Mouse (Mus musculus): ENCODE data around the gene Syce1. TPM values are rescaled to one million over a fixed set of nuclear protein-coding genes. Genes with fewer than 3 reads are reported as not detected.

Gene Syce1
- not detected in 4 replicates for total RNA-seq (2023; ENCODE audit: inconsistent age)

DNA sequence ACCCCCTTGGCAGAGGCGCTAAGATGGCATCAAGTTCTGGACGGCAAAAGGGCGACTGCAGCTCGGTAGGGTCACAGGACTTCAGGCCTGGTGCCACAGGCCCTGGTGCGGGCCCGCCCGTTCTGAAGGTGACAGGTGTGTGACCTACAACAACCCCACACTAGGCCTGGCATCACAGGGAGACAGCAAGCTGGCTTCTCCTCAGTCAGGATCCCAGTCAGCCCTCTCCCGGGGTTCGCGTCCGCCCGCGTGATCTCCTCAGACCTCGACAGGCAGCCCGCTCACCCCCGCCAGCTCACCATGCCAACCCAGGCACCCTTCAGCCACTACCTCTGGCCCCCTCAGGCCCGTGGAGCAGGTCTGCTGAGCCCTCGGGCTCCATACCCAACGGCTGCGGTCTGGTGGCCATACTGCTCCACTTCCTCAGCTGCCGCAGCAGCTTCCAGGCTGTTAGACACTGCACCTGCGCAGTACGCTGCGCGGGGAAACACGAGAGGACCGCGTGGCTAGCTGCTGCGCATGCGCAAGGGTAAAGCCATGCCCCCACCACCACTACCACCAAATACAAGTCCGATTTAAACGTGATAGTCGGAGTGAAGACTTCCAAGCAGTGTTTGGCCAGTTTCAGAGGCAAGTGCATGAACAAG, at the start of gene Syce1:
TSS of gene Syce1 (minus strand) at position 447 of the 647 bp plus-strand sequence.

DNA sequence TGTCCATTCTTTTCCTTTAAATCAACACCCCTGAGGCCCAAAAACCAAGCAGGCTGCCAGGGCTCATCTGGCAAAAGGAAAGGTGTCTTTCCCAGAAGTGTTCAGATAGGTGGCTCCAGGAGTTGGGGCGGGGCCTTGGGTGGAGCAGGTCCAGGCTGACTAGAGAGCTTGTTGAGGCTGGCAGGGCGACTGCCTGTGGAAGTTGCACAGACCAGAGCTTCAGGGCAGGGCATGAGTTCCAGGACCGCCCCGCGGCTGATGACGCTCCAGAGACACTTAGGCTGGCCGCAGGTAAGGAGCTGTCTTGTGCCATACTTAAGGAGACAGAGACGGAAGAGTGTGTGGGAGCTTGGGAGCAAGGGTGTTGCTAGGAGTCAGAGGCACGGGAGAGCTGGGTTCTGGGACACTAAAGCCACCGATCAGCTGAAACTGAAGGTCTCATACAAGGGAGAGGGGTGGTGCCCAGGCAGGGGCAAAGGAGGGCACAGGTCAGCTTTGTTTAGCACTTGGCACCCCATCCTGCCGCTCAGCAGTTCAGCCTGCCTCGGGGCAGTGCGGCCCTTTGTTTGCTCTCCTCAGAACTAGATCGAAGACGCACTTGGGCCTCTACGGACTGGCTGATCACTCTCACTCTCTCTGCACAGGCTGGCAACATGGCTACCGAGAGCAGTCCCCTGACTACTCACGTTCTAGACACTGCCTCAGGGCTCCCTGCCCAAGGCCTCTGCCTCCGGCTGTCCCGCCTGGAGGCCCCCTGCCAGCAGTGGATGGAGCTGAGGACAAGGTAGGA, 47.5 kb upstream of the Syce1 start, which contains the start of gene Urah:
TSS of gene Urah (plus strand) at position 51 of the 790 bp plus-strand sequence.

DNA sequence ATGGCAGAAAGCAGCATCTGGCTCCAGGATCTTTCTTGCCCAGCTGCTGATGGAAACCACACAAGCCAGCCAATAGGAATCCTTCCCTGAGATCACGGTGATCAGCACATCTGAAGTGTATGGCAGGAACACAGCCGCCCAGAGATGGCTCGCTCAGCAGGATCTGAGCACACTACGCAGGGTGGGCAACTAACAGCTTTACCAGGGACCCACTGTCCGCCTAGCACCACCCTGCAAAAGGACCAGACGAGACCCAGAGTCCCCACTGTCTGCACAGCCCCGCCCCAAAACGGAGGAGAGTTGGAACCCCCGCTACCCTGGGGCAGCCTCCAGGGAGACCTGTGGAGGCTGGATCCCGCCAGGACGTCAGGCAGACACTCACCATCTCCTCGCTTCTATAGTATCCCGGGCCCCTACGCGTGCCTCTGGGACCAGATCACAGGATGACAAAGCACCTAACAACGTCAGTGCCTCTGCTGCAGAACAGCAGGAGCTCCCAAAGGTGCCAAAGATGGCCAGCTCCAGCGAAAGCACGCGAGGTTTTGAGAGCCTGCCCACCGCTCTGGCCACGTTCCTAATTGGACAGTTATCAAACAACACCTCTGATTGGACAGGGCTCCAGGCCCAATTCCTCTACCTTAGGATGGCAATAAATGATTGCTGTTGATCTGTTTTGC, 34.1 kb upstream of the Syce1 start, which contains the start of gene Zfp941:
TSS of gene Zfp941 (minus strand) at position 526 of the 677 bp plus-strand sequence.

DNA sequence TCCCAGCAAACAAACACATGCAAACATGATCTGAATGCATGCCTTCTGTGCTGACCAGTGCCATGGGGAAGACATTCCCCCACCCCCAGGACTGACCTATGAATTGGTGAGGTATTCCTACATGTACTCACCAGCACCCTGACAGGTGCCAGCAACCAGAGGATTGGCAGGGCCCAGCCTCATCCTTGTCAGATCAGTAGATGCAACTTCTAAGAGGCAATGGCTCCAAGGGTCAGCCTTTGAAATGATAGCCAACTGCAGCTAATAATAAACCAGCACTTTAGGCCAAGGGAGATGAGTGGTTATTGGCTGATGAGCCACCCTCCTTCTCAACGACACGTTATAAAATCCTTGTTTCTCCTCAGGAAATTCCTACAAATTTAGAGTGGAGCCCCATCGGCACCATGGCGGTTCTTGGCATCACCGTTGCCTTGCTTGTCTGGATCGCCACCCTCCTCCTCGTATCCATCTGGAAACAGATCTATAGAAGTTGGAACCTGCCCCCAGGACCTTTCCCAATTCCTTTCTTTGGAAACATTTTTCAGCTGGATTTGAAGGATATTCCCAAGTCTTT, 24.1 kb downstream of the Syce1 start, which contains the start of gene Cyp2e1:
TSS of gene Cyp2e1 (plus strand) at position 293 of the 574 bp plus-strand sequence.

Other genes with a start within 250 kb of the Syce1 start
- not detected in 4 replicates for gene Olfr538, start 220.0 kb downstream of the Syce1 start, total RNA-seq (2023; ENCODE audit: inconsistent age)
- gene Olfr46, start 186.6 kb downstream of the Syce1 start, total RNA-seq (2023; ENCODE audit: inconsistent age), result not detected in 4 replicates
- not detected in 4 replicates for gene Olfr61, start 158.9 kb downstream of the Syce1 start, total RNA-seq (2023; ENCODE audit: inconsistent age)
- not detected in 4 replicates for gene Olfr53, start 141.4 kb downstream of the Syce1 start, total RNA-seq (2023; ENCODE audit: inconsistent age)
- not detected in 4 replicates for gene Olfr539, start 127.9 kb downstream of the Syce1 start, total RNA-seq (2023; ENCODE audit: inconsistent age)
- not detected in 4 replicates for gene Olfr45, start 105.9 kb downstream of the Syce1 start, total RNA-seq (2023; ENCODE audit: inconsistent age)
- not detected in 4 replicates for gene Olfr541, start 90.6 kb downstream of the Syce1 start, total RNA-seq (2023; ENCODE audit: inconsistent age)
- gene Cyp2e1, start 24.1 kb downstream of the Syce1 start, total RNA-seq (2023; ENCODE audit: inconsistent age), result not detected in 4 replicates
- gene Zfp941, start 34.3 kb upstream of the Syce1 start, total RNA-seq (2023; ENCODE audit: inconsistent age), result not detected in 4 replicates
- gene Urah, start 47.2 kb upstream of the Syce1 start, total RNA-seq (2023; ENCODE audit: inconsistent age), result not detected in 4 replicates
- gene Scgb1c1, start 57.7 kb upstream of the Syce1 start, total RNA-seq (2023; ENCODE audit: inconsistent age), result not detected in 4 replicates
- gene Odf3, start 60.0 kb upstream of the Syce1 start, total RNA-seq (2023; ENCODE audit: inconsistent age), result not detected in 4 replicates
- gene Gm45785, start 68.5 kb upstream of the Syce1 start, total RNA-seq (2023; ENCODE audit: inconsistent age), result not detected in 4 replicates
- gene Ric8a, start 69.1 kb upstream of the Syce1 start, total RNA-seq (2023; ENCODE audit: inconsistent age), result 89.6 to 105 TPM (median 98.1 TPM) in 4 replicates
- gene Bet1l, start 69.7 kb upstream of the Syce1 start, total RNA-seq (2023; ENCODE audit: inconsistent age), result 19.0 to 24.5 TPM (median 21.9 TPM) in 4 replicates
- gene Psmd13, start 94.1 kb upstream of the Syce1 start, total RNA-seq (2023; ENCODE audit: inconsistent age), result 82.3 to 93.8 TPM (median 86.4 TPM) in 4 replicates
- 9.4 to 10.6 TPM (median 9.8 TPM) in 4 replicates for gene Sirt3, start 94.5 kb upstream of the Syce1 start, total RNA-seq (2023; ENCODE audit: inconsistent age)
- gene Cox8b, start 112.6 kb upstream of the Syce1 start, total RNA-seq (2023; ENCODE audit: inconsistent age), result not detected in 4 replicates
- not detected in 4 replicates for gene Nlrp6, start 133.1 kb upstream of the Syce1 start, total RNA-seq (2023; ENCODE audit: inconsistent age)
- gene Pgghg, start 153.5 kb upstream of the Syce1 start, total RNA-seq (2023; ENCODE audit: inconsistent age), result 16.3 to 20.3 TPM (median 17.9 TPM) in 4 replicates
- gene Ifitm5, start 162.4 kb upstream of the Syce1 start, total RNA-seq (2023; ENCODE audit: inconsistent age), result not detected in 4 replicates
- gene Gm45717, start 168.1 kb upstream of the Syce1 start, total RNA-seq (2023; ENCODE audit: inconsistent age), result not detected in 4 replicates
- gene Ifitm2, start 168.1 kb upstream of the Syce1 start, total RNA-seq (2023; ENCODE audit: inconsistent age), result 8.8 to 13.3 TPM (median 11.4 TPM) in 4 replicates
- 1.0 to 1.5 TPM (median 1.4 TPM) in 4 replicates for gene Ifitm1, start 179.4 kb upstream of the Syce1 start, total RNA-seq (2023; ENCODE audit: inconsistent age)
- 3.6 to 8.8 TPM (median 6.2 TPM) in 4 replicates for gene Ifitm3, start 222.9 kb upstream of the Syce1 start, total RNA-seq (2023; ENCODE audit: inconsistent age)
- gene Ifitm6, start 230.1 kb upstream of the Syce1 start, total RNA-seq (2023; ENCODE audit: inconsistent age), result 0.90 TPM in 1 of 4 replicates, not detected in the others
- gene Gm17387, start 241.3 kb upstream of the Syce1 start, total RNA-seq (2023; ENCODE audit: inconsistent age), result not detected in 4 replicates